Mouse (Mus musculus): ENCODE measurements around the gene Sardh.
A peak's percentile ranks its signal among the peaks of the same experiment; 100 is the strongest.

The Sardh gene

DNA sequence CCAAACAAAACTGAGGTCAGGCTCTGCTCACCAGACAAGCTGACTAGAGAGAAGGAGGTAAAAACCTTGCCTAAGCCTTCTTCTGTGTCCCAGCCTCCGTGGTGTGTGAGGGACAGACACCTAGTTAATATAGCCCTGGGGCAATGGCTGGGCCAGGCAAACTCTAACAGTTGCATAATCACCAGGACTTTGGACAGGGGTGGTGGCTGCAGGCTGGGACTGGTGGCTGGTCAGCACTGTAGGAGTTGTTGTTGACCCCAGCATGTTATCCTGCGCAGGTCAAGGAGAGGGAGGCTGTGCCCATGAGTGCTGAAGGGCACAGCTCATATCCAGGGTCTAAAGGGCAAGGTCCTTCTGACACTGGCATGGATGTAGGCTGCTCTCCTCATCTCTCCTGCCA, at the start of gene Sardh:
Gene Sardh, minus strand, starts transcription at position 127 of the 400 bp plus-strand sequence.
- no peak for DNase-seq (ENCODE audit: low read depth, low spot score)

DNA sequence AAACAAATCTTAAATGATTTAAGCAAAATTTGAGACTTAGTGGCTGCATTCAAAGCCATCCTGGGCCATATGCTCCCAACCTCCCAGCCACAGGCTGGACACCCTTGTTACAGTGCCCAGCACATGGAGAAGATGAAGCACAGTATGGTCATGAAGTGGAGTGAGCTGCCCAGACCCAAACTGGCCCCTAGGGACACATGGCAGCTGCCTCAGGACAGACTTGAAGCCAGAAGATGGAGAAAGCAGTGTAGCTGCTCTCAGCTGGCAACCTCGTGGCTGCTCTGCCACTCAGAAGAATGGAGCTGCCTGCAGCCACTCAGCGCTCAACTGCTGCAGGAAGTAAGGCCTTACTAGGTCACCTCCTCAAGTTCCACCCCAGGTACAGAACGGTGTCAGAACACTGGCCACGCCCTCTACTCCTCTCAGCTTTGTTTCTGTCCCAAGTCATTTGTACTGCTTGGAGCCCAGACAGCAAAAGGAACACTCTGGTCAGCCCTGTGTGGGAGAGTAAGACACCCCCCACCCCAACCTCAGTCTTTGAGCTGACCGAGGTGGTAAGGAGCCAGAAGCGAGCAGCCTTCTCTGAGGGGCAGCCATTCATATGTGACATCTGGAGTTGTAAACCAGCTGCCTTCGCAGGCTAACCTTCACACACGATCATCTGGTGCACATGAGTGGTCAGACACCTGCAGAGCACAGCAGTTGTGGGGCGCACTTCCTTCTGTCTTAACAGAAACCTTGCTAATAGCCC, 48.7 kb upstream of the Sardh start:
- no peak for DNase-seq (ENCODE audit: low read depth, low spot score)

DNA sequence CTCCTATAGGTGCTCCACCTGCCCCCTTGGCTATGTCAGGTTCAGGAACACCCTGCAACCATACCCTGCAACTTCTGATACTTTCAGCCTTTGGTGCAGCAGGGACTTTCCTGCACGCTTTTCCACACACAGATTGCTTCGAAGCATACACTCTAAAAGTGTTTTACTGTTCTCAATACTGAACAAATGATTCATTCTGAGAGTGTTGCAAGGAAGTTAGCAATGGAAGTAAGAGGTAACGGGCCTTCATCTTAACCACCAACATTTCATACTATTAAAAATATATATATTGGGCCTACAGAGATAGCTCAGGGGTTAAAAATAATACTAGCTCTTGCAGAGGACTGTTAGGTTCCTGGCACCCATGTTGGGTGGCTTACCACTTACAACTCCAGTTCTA, 46.6 kb upstream of the Sardh start:
- no peak for DNase-seq (ENCODE audit: low read depth, low spot score)

DNA sequence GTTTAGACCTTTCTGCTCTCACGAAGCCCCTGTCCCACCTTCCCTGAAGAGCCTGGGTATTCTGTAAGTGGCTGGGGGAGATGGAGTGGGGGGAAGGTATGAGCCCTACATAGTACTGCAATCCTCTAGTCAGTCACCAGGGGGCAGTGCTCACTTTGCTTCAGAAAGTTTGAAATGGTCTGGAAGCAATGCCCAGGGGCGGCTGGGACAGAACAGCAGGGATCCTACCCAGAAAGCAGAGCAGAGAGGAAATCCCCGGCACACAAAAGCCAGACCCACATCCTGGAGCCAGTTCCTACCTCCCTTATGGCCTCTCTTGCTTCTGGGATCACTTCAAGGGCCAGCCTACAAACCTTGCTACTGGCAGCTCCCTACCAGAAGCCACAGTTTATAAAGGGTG, 40.9 kb upstream of the Sardh start:
- peak; percentile 73 for DNase-seq (ENCODE audit: low read depth, low spot score)

DNA sequence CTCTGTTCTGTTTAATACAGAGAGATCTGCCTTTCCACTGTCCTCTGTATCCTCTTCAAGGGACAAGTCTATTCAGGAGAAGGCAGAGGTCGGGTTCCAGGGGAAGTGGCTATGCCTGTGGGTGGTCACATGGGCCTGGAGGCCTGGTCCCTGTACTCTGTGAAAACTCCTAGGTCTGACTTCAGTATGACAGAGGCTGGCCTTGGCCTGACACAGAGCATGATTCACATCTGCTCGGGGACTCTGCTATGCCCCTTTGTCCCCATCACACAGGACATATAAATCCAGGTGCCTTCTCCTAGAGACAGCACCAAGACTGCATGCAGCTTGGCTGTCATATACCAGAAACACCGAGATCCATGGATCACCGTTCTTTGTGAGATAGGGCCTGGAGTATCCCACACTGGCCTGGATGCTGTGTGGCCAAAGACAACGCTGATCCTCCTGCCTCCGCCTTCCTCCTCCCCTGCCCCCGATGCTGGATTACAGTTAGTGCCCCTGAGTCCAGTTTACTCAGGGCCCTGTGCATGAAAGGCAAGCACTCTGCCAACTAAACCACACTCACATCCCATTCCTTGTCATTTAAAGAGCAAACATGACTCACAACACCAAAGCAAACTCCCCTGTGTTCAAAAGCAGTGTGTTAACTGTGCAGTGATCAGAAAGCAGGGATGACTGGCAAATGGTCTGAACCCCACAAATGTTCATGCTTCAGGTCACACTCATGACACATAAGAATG, 39.0 kb upstream of the Sardh start:
- DNase-seq (ENCODE audit: low read depth, low spot score), result no peak

DNA sequence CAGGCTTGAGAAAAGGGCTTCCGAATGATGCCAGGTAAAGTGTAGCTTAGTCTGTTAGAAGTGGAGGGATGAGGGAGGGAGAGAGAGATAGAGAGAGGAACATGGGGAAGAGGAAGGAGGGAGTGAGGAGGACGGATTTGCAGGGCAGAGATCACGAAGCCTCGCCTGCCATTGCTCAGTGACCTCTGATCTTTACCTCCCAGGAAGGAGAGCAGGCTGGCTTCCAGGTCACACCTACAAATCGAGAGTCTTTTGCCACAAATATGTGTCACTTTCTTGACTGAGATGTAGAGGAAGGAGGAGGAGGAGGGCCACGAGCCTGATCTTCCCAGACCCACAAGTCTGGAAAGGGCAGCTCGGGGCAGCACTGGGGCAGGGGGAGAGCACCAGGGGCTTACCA, 36.3 kb upstream of the Sardh start:
- DNase-seq (ENCODE audit: low read depth, low spot score), result no peak

DNA sequence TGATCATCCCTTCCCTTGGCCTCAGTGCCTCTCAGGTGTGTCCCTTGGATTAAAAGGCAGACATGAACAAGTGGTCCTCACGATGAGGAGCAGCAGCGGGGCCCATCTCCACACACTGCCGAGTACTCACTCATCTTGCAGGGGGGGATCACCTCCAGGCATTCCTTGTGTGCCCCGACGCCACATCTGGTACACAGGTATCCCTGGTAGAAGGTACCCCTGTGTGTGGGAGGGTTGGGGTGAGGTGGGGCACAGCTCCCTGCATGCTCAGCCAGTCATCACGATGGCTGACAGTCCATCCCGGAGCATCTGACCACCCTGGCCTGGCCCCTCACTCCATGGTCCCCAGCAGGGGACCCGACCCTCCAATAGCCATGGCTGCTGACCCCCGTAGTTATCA, 33.6 kb upstream of the Sardh start:
- no peak for DNase-seq (ENCODE audit: low read depth, low spot score)

DNA sequence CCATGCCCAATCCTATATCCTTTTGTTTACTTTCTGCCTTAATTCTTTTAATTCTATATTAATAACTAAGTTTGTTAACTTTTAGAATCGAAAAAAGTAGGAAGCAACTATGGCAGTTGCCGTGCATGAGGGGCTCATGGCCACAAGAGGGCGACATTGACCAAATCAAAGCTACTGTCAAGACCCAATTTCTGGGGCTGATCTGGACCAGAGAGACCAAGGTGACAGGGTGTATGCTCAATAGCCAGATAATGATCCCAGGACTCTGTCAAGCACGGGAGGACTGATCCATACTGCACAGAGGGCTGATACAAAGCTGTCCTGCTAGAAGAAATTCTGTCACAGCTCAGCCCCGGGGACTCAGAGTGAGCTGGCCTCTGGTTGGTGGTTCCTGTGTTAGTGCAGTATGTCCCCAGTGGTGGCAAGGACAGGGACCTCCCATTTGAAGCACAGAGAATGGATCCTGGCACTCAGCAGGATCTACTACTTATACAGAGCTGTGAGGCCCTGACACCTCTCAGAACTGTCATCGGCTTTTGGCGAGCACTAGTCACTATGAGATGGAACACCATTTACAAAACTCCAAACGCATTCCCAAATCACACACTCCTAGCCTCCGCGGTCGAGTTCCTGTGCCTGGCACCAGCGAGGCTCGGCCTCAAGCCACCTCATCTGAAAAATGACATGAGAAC, 32.9 kb upstream of the Sardh start:
- peak; percentile 18 for DNase-seq (ENCODE audit: low read depth, low spot score)

DNA sequence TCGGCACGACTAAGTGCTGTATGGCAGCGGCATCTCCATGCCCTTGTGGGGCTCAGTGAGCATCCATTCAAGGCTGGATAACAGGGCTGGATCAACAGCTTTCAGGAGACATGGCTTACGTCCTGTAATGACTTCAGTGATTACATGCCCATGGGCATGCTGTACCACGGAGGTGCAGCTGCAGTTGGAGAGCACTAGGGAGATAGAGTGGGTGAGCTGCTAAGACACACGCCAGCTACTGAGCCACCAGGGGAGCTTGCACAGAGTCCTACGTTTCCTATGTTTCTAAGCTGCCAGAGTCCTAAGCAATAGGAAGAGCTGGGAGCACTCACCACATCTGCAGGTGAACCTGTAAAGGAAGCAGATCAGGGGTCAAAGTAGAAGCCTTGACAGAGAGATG, 30.7 kb upstream of the Sardh start:
- no peak for DNase-seq (ENCODE audit: low read depth, low spot score)

DNA sequence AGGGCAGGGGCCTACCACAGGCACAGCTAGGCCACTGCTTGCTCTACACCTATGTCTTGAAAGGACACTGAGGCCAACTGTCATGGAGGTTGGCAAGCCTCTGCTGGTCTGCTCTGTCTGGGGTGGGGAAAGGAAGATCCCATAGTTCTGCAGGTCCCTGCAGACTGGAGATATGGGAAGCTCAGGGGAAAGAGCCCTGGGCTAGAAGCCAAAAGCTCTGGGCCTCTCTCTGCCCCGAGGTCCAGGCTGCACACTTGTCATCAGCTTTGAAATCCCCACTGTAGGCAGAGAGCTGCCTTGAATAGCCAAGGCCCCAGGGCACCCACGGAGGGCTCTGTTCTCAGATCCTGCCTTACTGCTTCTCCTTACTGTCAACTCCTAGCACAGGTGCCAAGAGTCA, 20.2 kb upstream of the Sardh start:
- DNase-seq (ENCODE audit: low read depth, low spot score), result no peak

DNA sequence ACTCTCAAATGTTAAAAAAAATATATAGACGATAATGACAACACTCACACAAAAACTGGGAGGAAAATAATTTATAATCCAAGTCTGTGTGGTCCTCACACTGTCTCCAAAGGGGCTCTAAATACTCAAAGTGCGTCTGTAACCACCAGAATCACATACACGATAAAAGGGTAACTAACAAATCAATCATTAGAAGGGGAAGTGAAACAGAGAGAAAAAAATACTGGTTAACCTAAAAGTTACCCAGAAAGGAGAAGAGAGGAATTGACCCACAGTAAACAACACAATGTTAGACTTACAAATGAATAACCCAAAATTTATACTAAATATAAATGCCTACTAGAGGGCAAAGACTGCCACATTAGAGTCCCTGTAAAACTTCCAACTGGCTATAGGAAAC, 17.7 kb upstream of the Sardh start:
- DNase-seq (ENCODE audit: low read depth, low spot score), result no peak

DNA sequence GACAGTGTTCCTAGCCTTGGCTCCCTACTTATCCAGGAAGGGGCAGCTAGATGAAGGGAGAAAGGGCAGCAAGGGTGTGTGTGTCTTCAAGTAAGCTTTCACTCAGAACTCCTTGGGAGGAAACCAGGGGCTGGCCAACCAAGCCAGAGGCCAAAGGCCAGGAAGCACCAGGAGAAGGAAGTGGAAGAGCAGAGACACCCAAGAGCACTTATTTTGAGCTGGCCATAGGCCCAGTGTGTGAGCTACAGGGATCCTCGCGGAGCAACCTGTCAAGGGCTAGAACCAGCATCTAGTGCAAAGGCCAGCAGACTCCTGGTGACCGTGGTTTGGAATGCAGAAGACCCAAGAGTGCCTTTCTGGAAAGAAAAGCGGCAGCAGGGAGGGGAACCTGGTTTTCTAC, 14.8 kb upstream of the Sardh start:
- no peak for DNase-seq (ENCODE audit: low read depth, low spot score)

DNA sequence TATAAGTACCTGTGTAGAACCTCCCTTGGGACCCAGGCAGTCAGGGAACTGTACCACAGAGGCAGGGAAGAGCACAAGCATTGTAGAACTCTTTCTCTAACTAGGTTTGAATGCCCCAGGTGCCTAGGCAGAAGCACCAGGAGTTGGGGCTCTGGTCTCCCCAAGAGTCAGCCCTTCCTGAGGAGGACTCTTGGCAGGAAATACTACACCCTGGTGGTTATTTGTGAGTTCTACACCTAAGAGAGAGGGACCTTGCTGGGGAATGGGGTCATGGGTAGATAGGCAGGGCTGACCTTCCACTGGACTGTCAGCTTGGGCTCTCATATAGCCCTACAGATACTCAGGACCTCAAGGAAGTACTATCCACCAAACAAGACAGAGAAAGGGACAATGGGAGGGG, 3.3 kb upstream of the Sardh start:
- DNase-seq (ENCODE audit: low read depth, low spot score), result no peak

DNA sequence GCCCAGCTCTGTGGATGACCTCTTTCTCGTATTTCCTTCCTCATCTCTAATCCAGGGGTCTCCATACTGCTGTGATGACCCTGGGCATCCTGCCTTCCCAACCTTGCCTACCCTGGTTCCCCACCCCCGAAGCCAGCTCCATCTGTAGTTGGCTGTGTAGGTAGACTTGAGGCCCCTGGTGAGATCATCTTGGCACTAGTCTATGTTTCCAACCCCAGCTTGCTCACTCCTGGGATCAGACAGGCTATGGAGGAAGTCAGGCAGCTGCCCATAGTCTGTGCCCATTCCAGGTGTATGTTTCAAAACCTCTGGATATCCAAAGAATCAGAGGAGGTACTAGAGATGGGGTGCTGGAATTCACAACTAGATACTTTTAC, 662 bp downstream of the Sardh start:
- no peak for DNase-seq (ENCODE audit: low read depth, low spot score)

DNA sequence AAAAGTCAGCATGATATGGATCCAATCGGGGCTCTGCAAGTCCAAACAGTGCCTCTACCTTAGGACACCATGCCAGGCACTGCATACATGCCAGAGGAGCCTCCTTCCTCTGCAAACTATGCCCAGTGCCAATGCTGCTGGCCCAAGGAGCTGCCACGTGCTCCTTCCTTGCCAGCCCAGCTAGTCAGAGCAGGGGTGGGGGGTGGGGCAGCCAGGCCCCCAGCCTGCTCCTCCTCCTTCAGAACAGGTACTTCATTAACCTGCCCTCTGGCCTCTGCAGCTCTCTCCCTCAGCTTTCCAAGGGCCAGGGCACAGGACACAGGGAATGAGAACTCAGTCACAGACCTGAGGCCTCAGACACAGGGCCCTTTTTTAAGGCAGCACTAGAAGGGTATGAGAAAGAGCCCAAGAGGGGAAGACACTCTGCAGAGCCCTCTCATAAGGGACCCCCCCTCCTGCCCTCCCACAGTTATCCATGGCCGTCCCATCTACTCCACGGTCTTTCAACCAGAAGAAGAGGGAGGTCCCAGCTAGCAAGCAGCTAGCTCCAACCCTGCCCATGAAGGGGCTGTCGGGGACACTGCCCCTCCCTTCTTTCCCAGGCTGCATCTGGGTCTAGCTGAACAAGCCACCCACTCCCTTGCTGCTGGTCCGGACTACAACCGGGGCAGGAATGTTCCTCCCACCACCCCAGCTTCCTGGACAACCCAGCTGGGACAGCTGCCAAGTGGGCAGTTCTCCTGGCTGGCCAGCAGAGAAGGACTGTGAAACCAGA, 1.2 kb downstream of the Sardh start:
- no peak for DNase-seq (ENCODE audit: low read depth, low spot score)

DNA sequence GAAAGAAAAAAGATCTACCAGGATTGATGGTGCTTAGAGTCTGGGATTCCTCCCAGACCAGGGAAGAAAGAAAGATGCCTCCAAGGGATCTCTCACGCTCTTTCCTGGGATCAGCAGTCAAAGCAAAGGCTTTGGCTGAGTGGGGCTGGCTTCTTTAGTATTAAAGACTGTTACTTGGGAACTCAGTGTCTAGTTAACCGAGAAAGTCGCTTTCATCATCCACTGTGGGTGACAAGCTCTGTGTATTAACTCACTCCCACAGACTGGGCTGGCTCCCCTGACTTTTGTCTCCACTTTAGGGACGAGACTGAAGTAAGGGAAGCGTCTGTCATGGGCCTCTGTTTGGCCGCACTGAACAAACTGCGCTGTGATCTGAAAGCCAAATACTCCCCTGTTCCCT, 2.2 kb downstream of the Sardh start:
- no peak for DNase-seq (ENCODE audit: low read depth, low spot score)

DNA sequence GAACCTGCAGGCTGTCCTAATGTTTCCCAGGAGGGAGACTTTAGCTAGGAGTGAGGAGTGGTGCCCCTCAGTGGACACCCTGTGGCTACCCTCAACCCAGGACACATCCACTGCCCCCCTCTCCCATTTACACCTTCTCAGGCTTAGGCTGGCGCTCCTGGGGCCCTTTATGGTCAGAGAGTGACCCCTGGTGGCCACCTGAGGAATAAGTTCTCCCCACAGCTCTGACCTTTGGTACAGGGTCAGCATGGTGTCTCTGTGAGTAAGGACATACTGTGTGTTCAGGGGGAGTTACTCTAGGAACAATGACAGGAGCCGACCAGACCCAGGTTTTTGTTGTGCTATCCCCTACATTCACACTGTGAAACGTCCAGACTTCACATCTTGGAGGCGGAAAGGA, 10.8 kb downstream of the Sardh start:
- peak; percentile 26 for DNase-seq (ENCODE audit: low read depth, low spot score)

DNA sequence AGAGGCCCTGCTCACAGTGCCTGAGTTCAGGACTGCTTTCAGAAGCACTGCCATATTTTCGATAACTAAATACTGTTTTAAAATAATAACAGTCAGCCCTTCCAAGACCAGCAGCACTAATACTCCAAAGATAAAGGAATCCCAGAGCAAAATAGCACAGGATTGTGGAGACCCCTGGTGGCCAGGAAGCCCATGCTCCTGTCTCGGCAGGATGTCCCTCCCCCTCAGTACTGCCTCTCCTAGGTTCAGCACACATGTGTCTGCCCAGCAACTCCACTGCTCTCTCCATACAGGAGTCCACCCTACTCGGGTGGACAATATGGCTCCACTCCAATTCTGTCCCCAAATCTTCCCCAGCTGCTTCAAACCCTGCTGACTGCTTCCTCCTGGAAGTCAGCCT, 12.4 kb downstream of the Sardh start:
- DNase-seq (ENCODE audit: low read depth, low spot score), result no peak

DNA sequence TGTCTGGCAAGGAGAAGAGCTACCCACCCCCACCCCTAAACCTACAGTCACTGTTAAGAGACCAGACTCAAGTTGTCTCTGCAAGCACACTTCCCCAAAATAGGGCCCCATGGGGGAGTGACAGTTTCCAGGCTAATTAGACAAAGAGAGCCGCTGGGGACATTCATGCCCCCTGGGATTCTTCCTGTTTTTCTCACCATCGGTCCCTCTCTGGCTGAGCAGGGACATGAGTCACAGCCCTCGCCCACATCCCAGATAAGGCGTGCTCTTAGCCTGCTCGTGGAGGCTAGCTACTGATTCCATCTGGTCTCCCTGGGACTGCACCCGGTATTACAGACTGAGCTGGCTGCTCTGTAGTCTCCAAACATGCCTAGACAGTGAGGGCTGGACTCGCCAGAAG, 15.8 kb downstream of the Sardh start:
- no peak for DNase-seq (ENCODE audit: low read depth, low spot score)

DNA sequence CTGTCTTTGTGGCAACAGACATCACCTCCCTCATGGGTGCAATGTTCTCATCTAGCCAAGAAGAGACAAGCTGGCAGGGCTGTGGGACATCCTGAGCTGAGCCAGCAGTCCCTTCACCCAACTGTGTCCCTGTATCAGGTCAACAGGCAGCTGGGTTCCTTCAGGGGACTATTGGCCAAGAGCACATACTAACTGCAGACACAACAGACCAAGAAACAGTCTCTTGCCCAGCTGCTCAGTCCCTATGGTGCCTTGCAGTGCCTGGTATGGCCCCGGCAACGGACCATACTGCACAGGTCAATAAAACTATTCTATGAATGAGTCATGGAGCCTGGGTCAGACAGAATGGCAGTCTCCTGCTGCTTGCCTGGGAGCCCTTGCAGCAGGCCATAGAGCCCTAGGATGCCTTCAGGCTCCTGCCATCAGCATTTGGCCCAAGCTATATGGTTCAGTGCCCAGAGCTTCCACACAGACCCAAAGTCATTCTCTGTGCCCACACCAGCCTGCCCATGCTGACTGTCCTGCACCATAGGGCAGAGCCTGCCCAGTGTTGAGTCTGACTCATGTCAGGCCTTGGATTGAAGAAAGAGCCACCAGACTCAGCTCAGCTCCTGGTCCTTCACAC, 18.5 kb downstream of the Sardh start:
- no peak for DNase-seq (ENCODE audit: low read depth, low spot score)

DNA sequence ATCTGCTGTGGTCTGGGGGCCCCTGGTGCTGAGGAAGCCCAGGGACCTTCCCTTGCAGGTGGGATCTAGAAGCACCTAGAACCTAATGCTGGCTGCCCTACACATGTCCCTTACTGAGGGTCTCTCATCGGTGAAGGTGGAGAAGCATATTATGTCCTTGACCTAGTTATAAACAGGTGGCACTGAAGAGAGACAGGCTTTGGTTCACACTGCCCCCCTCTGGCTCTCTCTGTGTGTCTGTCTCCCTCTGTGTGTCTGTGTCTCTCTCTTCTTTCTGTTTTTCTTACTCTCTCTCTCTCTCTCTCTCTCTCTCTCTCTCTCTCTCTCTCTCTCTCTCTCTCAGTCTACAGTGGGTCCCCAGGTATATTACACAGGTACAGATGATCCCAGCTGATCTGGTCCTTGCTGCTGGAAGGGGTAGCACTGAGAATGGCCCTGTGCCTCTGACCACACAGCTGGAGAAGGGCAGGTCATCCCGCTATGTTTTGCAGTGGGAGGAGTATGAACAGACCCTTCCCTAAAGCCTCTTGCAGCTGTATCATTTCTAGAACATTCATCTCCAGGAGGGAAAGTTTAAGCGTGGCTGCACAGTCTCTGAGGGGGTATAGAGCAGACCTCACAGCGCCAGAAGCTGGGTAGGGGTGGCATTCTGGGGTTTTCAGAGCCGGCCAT, 19.2 kb downstream of the Sardh start:
- DNase-seq (ENCODE audit: low read depth, low spot score), result no peak

Data from WW6 (cell line).